Comparison of ENCODE assay signal across 1 mouse cellular context in the genomic region with DNA sequence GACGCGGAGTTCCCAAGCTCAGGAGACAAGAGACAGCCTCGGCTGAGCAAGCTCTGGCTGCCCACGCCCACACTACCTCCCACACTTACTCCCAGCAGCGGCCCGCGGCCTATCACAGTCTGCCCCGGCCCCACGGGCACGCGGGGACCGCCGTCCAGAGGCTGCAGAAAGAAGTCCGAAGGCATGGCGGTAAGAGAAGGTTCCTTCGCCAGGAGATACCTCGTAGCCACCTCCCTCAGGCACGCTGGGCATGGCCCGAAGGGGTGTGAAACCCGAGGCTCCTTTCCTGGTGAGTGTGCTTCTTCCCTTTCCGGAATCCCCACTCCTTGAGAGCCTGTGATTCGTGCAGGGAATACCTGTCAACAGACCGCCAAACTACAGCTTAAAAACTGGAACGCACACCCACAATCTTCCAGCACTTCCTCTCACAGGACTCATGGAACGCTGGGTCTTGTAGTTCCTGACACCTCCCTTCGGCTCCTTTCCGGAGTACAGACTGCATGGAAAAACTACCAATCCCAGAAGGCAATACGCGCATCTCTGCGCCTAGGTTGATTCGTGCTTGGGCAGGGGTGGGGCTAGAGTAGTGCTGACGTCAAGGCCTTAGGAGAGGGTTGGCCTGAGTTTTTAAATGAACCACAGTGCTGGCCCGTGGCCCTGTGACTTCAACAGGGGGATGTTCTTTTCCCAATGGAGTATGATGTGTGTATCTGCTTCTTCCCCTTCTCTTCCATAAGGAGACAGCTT.
TF ChIP-seq lines count a peak whose summit lies in the region.

Gene Aplf (minus strand): TSS at position 423 of the 747 bp plus-strand sequence.

TF ChIP-seq in MEL, 35 proteins besides CTCF, POLR2A, EP300 and RAD21 (continued from another document):
- TF ChIP-seq MEF2A (IDR thresholded peaks at IDR 0.05; ENCODE audit: extremely low read depth, insufficient replicate concordance, low read depth, low read length, poor library complexity, severe bottlenecking): no peak
- peak; percentile 62; the same call in 1 of the 2 replicates for TF ChIP-seq MAZ (IDR thresholded peaks at IDR 0.05; ENCODE audit: low read depth, low read length)
- peak; percentile 74 for TF ChIP-seq TBP (IDR thresholded peaks at IDR 0.05; ENCODE audit: low read depth, low read length)
- TF ChIP-seq NRF1 (IDR thresholded peaks at IDR 0.05; ENCODE audit: insufficient read depth, low read depth, low read length, poor library complexity, severe bottlenecking): peak; percentile 58
- no peak for TF ChIP-seq CHD1 (IDR thresholded peaks at IDR 0.05; ENCODE audit: low read depth, low read length)
- peak; percentile 67 for TF ChIP-seq POLR2AphosphoS2 (IDR thresholded peaks at IDR 0.05; ENCODE audit: low read length)
- TF ChIP-seq UBTF (IDR thresholded peaks at IDR 0.05; ENCODE audit: borderline replicate concordance, insufficient read depth, low read depth, low read length): no peak
- TF ChIP-seq TAL1 (IDR thresholded peaks at IDR 0.05; ENCODE audit: low read length): no peak
- TF ChIP-seq E2F4 (IDR thresholded peaks at IDR 0.05; ENCODE audit: borderline replicate concordance, low read depth, low read length): no peak
- no peak for TF ChIP-seq ZNF384 (IDR thresholded peaks at IDR 0.05; ENCODE audit: low read depth, low read length)
- TF ChIP-seq POLR2AphosphoS5 (IDR thresholded peaks at IDR 0.05; ENCODE audit: borderline replicate concordance, low read depth, low read length): no peak
- peak; percentile 87 for TF ChIP-seq MXI1 (IDR thresholded peaks at IDR 0.05; ENCODE audit: low read depth, low read length)
- TF ChIP-seq SMC3 (IDR thresholded peaks at IDR 0.05; ENCODE audit: low read depth, low read length): no peak
